Mouse (Mus musculus): ENCODE measurements around the gene Slco1a5.
"Not testable (repeated sequence)": the region's sequence is repeated elsewhere in the genome, so short reads cannot be mapped to it uniquely, and the experiment has no call there.

Gene Slco1a5

GRCm38 (mm10) chr6:142322881-142323280 is at the start of gene Slco1a5:
Gene Slco1a5 (minus strand): TSS chr6:142322981.
- no peak for DNase-seq (ENCODE audit: low spot score in 2 of 2)

DNA sequence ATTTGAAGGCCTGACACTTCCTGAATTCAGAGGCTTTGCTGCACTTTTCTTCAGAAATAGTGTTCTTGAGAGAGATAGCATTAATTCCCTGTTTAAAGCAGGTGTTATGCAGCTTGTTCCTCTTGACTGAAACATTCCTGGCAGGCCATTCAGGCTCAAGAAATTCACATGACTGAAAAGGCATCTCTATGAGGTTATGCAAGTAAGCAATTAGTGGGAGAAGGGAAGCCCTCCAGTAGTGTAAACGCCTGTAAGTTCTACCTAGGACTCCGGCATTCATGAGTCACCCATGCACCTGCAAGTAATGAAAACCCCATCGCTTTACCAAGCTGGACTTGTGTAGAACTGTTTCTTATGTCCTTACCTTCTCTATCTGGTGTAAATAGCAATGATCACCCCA is 46.8 kb upstream of the Slco1a5 start:
- no peak for DNase-seq (ENCODE audit: low spot score in 2 of 2)

DNA sequence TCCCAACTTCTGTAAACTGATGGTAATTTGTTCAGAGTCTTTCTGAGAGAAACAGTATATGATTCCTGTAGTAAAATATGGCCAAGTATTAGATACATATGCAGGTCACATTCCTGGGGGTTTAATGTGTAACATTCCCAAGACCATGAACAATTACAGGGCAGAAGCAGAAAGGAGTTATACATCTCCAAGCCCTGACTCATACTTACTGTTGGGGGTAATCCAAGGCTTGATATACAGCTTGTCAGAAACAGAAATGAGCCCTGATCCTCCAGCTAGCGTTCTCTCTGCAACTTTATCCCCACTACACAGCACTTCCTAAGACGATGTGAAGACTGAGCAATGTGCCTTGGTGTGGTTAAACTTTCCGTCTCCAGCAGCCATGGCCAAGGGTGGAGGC is 44.8 kb upstream of the Slco1a5 start:
- DNase-seq (ENCODE audit: low spot score in 2 of 2) = no peak

GRCm38 (mm10) chr6:142366473-142367018 is 43.8 kb upstream of the Slco1a5 start:
- no peak for DNase-seq (ENCODE audit: low spot score in 2 of 2)

DNA sequence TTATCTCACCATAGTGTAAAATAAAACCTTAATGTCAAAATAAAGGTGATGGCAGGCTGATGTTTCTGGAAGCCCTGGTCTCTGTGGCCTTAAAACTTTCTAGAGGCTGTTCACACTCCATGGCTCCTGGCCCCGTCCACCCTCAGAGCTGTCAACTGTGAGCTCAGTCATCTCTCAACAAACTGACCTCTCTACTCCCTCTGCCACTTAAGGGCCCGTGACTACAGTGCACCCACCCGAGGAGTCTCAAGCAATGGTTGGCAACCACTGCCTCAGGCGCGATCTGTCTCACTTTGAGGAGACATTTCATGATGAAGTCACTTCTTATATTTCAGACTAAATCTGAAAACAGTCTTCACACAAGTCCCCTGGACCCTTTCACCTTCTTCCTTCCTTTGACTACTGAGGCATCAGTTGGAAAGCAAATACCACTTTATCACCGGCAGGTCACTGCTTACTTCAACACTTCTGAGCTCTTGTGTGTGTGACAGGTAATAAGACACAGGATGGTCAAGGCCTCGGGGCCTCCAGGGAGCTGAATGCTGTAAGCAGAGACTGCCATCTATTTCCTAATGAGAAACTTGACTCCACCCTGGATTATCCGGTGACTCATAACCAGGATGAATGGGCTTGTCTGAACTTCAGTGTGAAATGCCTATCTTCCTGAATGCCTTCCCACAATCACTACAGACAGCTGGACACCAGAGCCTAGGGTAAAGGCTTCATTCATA is 43.1 kb upstream of the Slco1a5 start:
- no peak for DNase-seq (ENCODE audit: low spot score in 2 of 2)

GRCm38 (mm10) chr6:142363019-142363576 is 40.3 kb upstream of the Slco1a5 start:
- no peak for DNase-seq (ENCODE audit: low spot score in 2 of 2)

GRCm38 (mm10) chr6:142362036-142362435 is 39.3 kb upstream of the Slco1a5 start:
- DNase-seq (ENCODE audit: low spot score in 2 of 2) = no peak

DNA sequence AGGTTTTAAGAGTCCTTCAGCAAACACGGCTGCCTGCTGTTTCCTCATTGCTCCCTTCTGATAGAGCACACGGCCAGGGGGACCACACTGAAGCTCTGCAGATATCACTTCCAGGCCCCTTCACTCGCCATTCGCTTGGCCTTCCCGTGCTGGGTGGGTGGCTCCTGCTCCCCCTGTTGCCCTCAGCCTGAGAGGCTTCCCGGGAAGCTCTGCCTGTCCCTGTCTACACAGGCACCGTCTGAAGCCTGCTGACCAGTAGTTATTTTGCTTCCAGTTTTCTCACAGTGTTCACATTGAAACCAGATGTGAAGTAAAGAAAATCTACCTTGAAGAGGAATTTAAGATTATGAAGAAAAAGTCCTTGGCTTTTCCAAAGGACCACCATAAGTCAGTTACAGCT is 34.3 kb upstream of the Slco1a5 start:
- no peak for DNase-seq (ENCODE audit: low spot score in 2 of 2)

DNA sequence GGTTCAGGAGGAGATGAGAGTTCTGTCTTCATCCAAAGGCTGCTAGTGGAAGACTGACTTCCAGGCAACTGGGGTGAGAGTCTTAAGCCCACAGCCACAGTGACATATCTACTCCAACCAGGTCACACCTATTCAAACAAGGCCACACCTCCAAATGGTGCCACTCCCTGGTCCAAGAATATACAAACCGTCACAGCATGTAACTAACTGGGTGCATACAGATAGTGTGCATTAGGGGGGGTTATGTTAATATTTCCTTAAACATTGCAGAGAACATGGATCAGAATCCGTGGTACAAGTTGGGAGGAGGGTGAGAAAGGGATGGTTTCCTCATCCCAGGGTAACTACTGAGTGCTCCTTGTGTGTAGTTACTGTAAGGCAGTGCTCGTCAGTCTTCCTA is 29.3 kb upstream of the Slco1a5 start:
- not testable (repeated sequence) for DNase-seq (ENCODE audit: low spot score in 2 of 2)

- DNase-seq (ENCODE audit: low spot score in 2 of 2) = no peak
Observed at GRCm38 (mm10) chr6:142347431-142348385, 24.9 kb upstream of the Slco1a5 start.

DNA sequence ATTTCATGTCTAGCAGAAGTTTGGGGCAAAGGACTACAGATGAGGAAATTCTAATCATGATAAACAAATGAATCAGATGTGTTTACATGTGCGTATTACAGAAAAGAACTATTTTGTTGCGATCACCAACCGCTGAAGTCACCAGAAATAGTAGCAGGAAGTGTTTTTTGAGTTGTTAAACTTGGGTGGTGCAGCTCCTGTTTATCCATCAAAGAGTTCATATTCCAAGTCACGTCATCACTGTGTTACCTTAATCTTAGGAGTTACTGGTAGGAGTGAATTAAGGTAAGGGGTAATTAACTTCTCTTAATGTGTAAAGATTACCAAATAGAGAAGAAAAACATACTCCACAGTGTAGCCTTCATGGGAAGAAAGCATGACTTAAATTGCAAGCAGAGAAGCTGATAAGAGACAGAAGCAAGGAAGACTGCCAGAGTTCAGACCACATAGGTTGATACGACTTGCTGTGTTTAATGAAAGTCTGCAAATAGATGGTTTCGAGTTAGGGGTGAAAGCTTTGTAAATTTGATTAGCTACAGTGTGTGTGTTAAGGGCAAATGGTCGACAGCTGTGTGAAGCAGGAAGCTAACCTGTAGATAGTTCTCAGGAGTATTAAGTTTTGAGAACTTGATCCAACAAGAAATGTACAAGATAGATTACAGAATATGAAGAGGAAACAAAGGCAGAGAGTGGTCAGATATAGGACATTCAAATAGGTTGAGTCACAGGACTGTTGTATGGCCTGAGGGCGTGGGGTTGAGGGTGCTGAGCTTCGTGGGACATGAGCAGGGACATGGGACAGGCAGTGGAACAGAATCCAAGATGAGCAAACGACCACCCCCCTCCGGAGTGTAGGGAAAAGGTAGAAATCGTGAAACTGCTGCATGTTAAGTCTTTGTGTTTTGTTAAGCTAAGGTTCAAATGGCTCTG is 23.7 kb upstream of the Slco1a5 start:
- DNase-seq (ENCODE audit: low spot score in 2 of 2) = no peak

DNA sequence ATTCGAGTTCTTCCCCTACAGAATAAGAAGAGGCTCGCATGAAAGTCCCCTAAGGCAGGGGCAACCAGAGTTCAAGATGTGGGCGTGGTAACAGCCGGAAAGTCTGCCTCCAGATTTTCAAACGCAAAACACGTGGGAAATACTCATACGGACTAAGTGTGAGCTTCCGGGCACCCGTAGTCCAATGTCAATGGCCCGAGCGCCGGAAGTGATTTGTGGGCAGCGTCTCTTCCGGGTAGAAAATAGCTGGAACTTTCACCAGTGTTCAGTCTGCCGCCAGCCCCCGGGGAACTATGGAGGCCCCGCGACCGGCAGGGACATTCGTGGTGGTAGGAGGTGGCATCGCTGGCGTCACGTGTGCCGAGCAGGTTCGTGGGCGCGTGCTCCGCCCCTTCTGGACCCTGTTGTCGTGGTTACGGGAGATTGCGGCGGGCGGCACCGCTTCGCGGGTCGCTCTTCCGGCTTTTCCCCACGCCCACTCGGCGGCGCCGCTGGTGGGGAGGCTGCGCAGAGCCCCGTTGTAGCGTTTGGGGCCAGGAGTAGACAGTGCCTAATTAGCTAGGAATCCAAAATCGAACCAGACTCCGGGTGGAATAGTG is 22.8 kb upstream of the Slco1a5 start, which contains the start of gene Pyroxd1:
Pyroxd1 (plus strand) TSS at position 215 of the 599 bp plus-strand sequence.
- DNase-seq (ENCODE audit: low spot score in 2 of 2) = peak; percentile 79 to 82

DNA sequence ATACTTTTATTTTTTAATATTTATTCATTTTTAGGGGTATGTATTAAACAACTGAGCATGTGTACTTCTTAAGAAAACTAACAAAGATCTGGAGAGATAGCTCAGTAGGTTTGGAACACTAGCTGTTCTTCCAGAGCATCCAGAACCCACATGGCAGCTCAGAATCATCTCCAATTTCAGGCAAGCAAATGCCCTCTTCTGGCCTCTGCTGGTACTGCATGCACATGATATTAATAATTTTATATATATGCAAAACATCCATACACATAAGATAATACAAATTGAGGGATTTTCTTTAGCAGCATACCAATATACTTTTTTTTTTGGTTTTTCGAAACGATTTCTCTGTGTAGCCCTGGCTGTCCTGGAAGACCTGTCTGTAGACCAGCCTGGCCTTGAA is 20.8 kb upstream of the Slco1a5 start:
- DNase-seq (ENCODE audit: low spot score in 2 of 2) = peak in 1 of 2 experiments; percentile 15

- DNase-seq (ENCODE audit: low spot score in 2 of 2) = no peak
Observed at GRCm38 (mm10) chr6:142339576-142339975, 16.8 kb upstream of the Slco1a5 start.

- no peak for DNase-seq (ENCODE audit: low spot score in 2 of 2)
Observed at GRCm38 (mm10) chr6:142338961-142339360, 16.2 kb upstream of the Slco1a5 start.

GRCm38 (mm10) chr6:142329201-142329600 is 6.4 kb upstream of the Slco1a5 start:
- no peak for DNase-seq (ENCODE audit: low spot score in 2 of 2)

- no peak for DNase-seq (ENCODE audit: low spot score in 2 of 2)
Observed at GRCm38 (mm10) chr6:142326598-142326997, 3.8 kb upstream of the Slco1a5 start.

GRCm38 (mm10) chr6:142317106-142317505 is 5.7 kb downstream of the Slco1a5 start:
- DNase-seq (ENCODE audit: low spot score in 2 of 2) = no peak

DNA sequence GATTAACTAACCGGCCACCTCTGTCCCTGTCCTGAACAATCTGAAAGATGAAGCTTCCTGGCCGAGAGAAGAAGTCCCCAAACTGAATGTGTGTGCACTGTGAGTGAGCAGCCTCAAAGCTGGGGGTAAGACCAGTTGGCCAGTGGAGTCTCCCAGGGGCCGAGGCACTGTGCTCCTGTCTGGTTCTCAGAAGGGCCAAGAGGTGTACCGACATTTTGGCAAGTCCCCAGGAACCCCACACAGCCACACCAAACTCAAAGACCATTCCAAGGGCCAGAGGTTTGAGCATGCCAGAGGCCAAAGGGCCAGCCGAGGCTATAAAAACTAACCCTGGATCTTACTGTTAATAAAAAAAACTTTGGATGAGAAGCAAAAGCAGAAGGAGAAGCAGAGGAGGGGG is 8.5 kb downstream of the Slco1a5 start:
- no peak for DNase-seq (ENCODE audit: low spot score in 2 of 2)

DNA sequence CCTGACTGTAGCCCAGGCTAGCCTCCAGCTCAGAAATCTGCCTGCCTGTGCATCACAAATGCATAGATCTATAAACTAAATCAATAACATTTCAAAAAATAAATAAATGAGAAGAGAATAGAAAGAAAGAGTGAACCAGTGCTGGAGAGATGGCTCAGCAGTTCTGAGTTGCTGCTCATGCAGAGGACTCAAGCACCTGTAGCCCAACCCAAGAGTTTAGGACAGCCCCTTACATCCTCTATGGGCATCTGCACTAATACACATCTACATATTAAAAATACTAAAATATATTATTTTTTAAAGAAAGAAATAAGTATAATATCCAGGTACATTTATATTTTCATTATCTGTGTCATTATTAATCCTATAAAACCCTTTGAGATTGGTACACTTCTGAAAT is 17.7 kb downstream of the Slco1a5 start:
- DNase-seq (ENCODE audit: low spot score in 2 of 2) = no peak

- DNase-seq (ENCODE audit: low spot score in 2 of 2) = no peak
Observed at GRCm38 (mm10) chr6:142298098-142298497, 24.7 kb downstream of the Slco1a5 start, which contains the start of gene Iapp. Gene Iapp (plus strand): TSS chr6:142298423.
